Mouse (Mus musculus) spleen, postnatal 10 days (tissue): ENCODE measurements around the gene Hist1h2bh.

ENCODE experiments used
- DNase-seq, 2 experiments: peaks; one replicate each; pipeline ENCODE4 v3.0.0; 2021 to 2022; ENCODE audit warnings: low spot score in 2 of 2

The Hist1h2bh gene

GRCm38 (mm10) chr13:23530901-23531875 lies 12.0 kb downstream of the Hist1h2bh start, which contains the start of gene Hist1h4h:
Gene Hist1h4h, plus strand, starts transcription at chr13:23531050.
- DNase-seq, result peak; percentile 95 to 99

GRCm38 (mm10) chr13:23530181-23530900 lies 12.9 kb downstream of the Hist1h2bh start:
- DNase-seq, result peak; percentile 72 to 76

GRCm38 (mm10) chr13:23529480-23530165 lies 13.6 kb downstream of the Hist1h2bh start:
- no peak for DNase-seq

- DNase-seq, result no peak
Measured at GRCm38 (mm10) chr13:23529005-23529404, 14.2 kb downstream of the Hist1h2bh start.

- peak; percentile 90 to 93 for DNase-seq
Measured at GRCm38 (mm10) chr13:23526312-23526711, 16.9 kb downstream of the Hist1h2bh start.

- DNase-seq, result no peak
Measured at GRCm38 (mm10) chr13:23525901-23526300, 17.3 kb downstream of the Hist1h2bh start.

- DNase-seq, result peak; percentile 77 to 87
Measured at GRCm38 (mm10) chr13:23524654-23525053, 18.5 kb downstream of the Hist1h2bh start.

- DNase-seq, result no peak
Measured at GRCm38 (mm10) chr13:23523976-23524375, 19.2 kb downstream of the Hist1h2bh start.

GRCm38 (mm10) chr13:23521703-23522102 lies 21.5 kb downstream of the Hist1h2bh start:
- peak; percentile 76 to 88 for DNase-seq

- peak; percentile 79 to 82 for DNase-seq
Measured at GRCm38 (mm10) chr13:23519416-23519815, 23.8 kb downstream of the Hist1h2bh start.

- peak; percentile 86 to 91 for DNase-seq
Measured at GRCm38 (mm10) chr13:23518885-23519284, 24.3 kb downstream of the Hist1h2bh start.

GRCm38 (mm10) chr13:23518295-23518603 lies 24.9 kb downstream of the Hist1h2bh start:
- no peak for DNase-seq

- peak; percentile 93 to 95 for DNase-seq
Measured at GRCm38 (mm10) chr13:23517603-23518294, 25.4 kb downstream of the Hist1h2bh start.

GRCm38 (mm10) chr13:23516822-23517602 lies 26.2 kb downstream of the Hist1h2bh start:
- peak; percentile 79 to 82 for DNase-seq

GRCm38 (mm10) chr13:23515826-23516620 lies 27.2 kb downstream of the Hist1h2bh start:
- no peak for DNase-seq

- no peak for DNase-seq
Measured at GRCm38 (mm10) chr13:23515281-23515680, 27.9 kb downstream of the Hist1h2bh start.

GRCm38 (mm10) chr13:23513517-23513916 lies 29.7 kb downstream of the Hist1h2bh start:
- DNase-seq, result no peak

GRCm38 (mm10) chr13:23510127-23510526 lies 33.1 kb downstream of the Hist1h2bh start:
- no peak for DNase-seq

- DNase-seq, result no peak
Measured at GRCm38 (mm10) chr13:23506819-23507515, 36.2 kb downstream of the Hist1h2bh start.
